In genomic region chr8:126734743-126735487, GRCm38 (mm10) we compare ENCODE assay signal across 8 mouse cellular contexts.
DNase-seq lines count a peak whose midpoint lies in the region; ATAC-seq and TF ChIP-seq lines count a peak whose summit lies in the region.

No protein-coding gene starts in this region.

- intact Hi-C loops in gastrocnemius, postnatal 14 days (cut with DNase I; ENCODE audit: low total_unique reads) = loop anchor here (5.0 kb wide), 2 partner anchors 143 to 238 kb away; partner anchors contain the start of gene Irf2bp2

- ATAC-seq in hindbrain, embryonic 12.5 days (ENCODE audit: low FRiP score) = no peak
- peak; percentile 64 for ATAC-seq in limb, embryonic 14.5 days (ENCODE audit: low FRiP score, low read depth)
- no peak for ATAC-seq in megakaryocyte progenitor cell, adult 5-6 weeks (replicated peaks; ENCODE audit: poor library complexity)
- no peak for ATAC-seq in erythroblast, adult 5-6 weeks (replicated peaks; ENCODE audit: low FRiP score, poor library complexity, severe bottlenecking)

- no peaks in the 10 kb centered on the region for H3K36me3 ChIP-seq in hindbrain, embryonic 12.5 days
- no peaks in the 10 kb centered on the region for H3K36me3 ChIP-seq in limb, embryonic 14.5 days (ENCODE audit: control insufficient read depth, insufficient read depth, low read length)

- peak overlapping the region; percentile 73 for H3K27ac ChIP-seq in hindbrain, embryonic 12.5 days
- peak overlapping the region; percentile 29 for H3K27ac ChIP-seq in limb, embryonic 14.5 days (replicated peaks; ENCODE audit: low read depth, low read length)

- 64% methylated on average over 7 of the region's 7 CpGs for WGBS in hindbrain, embryonic 12.5 days
- 44% methylated on average over 7 of the region's 7 CpGs for WGBS in limb, embryonic 14.5 days

- no peaks in the 10 kb centered on the region for H3K27me3 ChIP-seq in hindbrain, embryonic 12.5 days
- H3K27me3 ChIP-seq in limb, embryonic 14.5 days (ENCODE audit: control insufficient read depth, insufficient read depth, low read length) = no peaks in the 10 kb centered on the region

- H3K4me1 ChIP-seq in hindbrain, embryonic 12.5 days = peaks cover 48% of the 10 kb centered on the region
- peaks cover 52% of the 10 kb centered on the region for H3K4me1 ChIP-seq in limb, embryonic 14.5 days (ENCODE audit: control insufficient read depth, insufficient read depth, low read length)

- H3K4me2 ChIP-seq in hindbrain, embryonic 12.5 days (replicated peaks) = no peak overlapping the region
- H3K4me2 ChIP-seq in limb, embryonic 14.5 days (replicated peaks; ENCODE audit: low read depth, low read length, severe bottlenecking) = no peak overlapping the region

- no peaks in the 10 kb centered on the region for H3K9me3 ChIP-seq in hindbrain, embryonic 12.5 days (replicated peaks)
- no peaks in the 10 kb centered on the region for H3K9me3 ChIP-seq in limb, embryonic 14.5 days (ENCODE audit: control insufficient read depth, low read length)

- DNase-seq in gastrocnemius, postnatal 14 days = peak; percentile 22
- no peak for DNase-seq in gastrocnemius, postnatal 4 days (ENCODE audit: low spot score in 2 of 2)
- peak; percentile 69 for DNase-seq in NIH3T3 (ENCODE audit: low read depth)
- DNase-seq in limb, embryonic 14.5 days (ENCODE audit: low spot score) = peak; percentile 70
- DNase-seq in c-Kit-positive CD71-positive TER-119-positive erythroid progenitor cells, embryonic 14.5 days (ENCODE audit: low spot score) = no peak

- no peak overlapping the region for H3K9ac ChIP-seq in hindbrain, embryonic 12.5 days
- no peak overlapping the region for H3K9ac ChIP-seq in limb, embryonic 14.5 days (ENCODE audit: low read depth, low read length, severe bottlenecking)

- no peak for TF ChIP-seq POLR2A in limb, embryonic 14.5 days (IDR thresholded peaks at IDR 0.05; ENCODE audit: borderline replicate concordance, extremely low read depth, insufficient read depth, insufficient read length)

- no peak overlapping the region for H3K4me3 ChIP-seq in hindbrain, embryonic 12.5 days
- H3K4me3 ChIP-seq in limb, embryonic 14.5 days (replicated peaks; ENCODE audit: low read length) = no peak overlapping the region

Comparison
In these comparisons a context has a peak if more than half of its experiments do, and no peak if none do; other contexts are left out.
1. DNase-seq: peak in gastrocnemius, postnatal 14 days (single experiment), NIH3T3 (single experiment) and limb, embryonic 14.5 days (single experiment); none in gastrocnemius, postnatal 4 days (0 of 2) and c-Kit-positive CD71-positive TER-119-positive erythroid progenitor cells, embryonic 14.5 days (single experiment).